Mouse (Mus musculus) embryonic facial prominence, embryonic 14.5 days (tissue): Measurements from ENCODE around the gene Wbp1. TPM values are rescaled to one million over a fixed set of nuclear protein-coding genes. Genes with fewer than 3 reads are reported as not detected.

Experiments used
- ATAC-seq: fragments of 200-750 bp; cut with Nextera tagmentation; 2 replicates; pipeline ENCODE4 v1.8.0; 2017; ENCODE audit warnings: low read depth, moderate number of reproducible peaks, moderate TSS enrichment
- DNase-seq: peaks from one replicate; pipeline ENCODE4 v3.0.0-alpha.2; 2015; ENCODE audit warnings: low spot score
- H3K27ac ChIP-seq: fragments of 300-500 bp; sonication (generic); replicated peaks from 2 replicates; pipeline ENCODE4 v1.5.1; 2014; ENCODE audit warnings: low read depth, mild to moderate bottlenecking, low read length, moderate library complexity
- H3K27me3 ChIP-seq: fragments of 300-500 bp; sonication (generic); replicated peaks from 2 replicates; pipeline ENCODE4 v1.6.1; 2014; ENCODE audit warnings: low read length; ENCODE audit not compliant: control insufficient read depth, insufficient read depth
- H3K36me3 ChIP-seq: fragments of 300-500 bp; sonication (generic); 2 replicates; pipeline ENCODE4 v1.6.1; 2014; ENCODE audit warnings: low read length, mixed read lengths; ENCODE audit not compliant: control insufficient read depth, insufficient read depth
- H3K4me1 ChIP-seq: fragments of 300-500 bp; sonication (generic); 2 replicates; pipeline ENCODE4 v1.6.1; 2014; ENCODE audit warnings: antibody characterized with exemption, low read length; ENCODE audit not compliant: control insufficient read depth, insufficient read depth
- H3K4me2 ChIP-seq: fragments of 300-500 bp; sonication (generic); 2 replicates; pipeline ENCODE4 v1.6.1; 2014; ENCODE audit warnings: low read depth, mild to moderate bottlenecking, low read length, moderate library complexity, mixed read lengths
- H3K4me3 ChIP-seq: fragments of 300-500 bp; sonication (generic); 2 replicates; pipeline ENCODE4 v1.5.1; 2014; ENCODE audit warnings: low read depth, mild to moderate bottlenecking, low read length
- H3K9ac ChIP-seq: fragments of 300-500 bp; sonication (generic); 2 replicates; pipeline ENCODE4 v1.6.1; 2014; ENCODE audit warnings: low read depth, mild to moderate bottlenecking, low read length, moderate library complexity, mixed read lengths
- H3K9me3 ChIP-seq: fragments of 300-500 bp; sonication (generic); 2 replicates; pipeline ENCODE4 v1.6.1; 2016; ENCODE audit warnings: low read length; ENCODE audit not compliant: control insufficient read depth
- WGBS: fragments of 180-500 bp; shearing (Covaris S2); extraction: QIAGEN DNeasy Blood & Tissue Kit; methylation state at CpG from one replicate; pipeline ENCODE4 v1.1.7; 2014; 5-methylcytosine and 5-hydroxymethylcytosine counted together
- polyA plus RNA-seq: library from polyadenylated mRNA; unstranded; fragments of >200 nt; fragmentation: Nextera tagmentation; extraction: Ambion mirVana; gene quantifications from 2 replicates; pipeline ENCODE4 v1.2.1, GENCODE M21; 2014

The Wbp1 gene
- polyA plus RNA-seq, 1 experiment from 2014 or later: 61.8 TPM

- Histone ChIP-seq H3K27ac (0 out of 2 replicates have a peak overlapping the region, but pooled peaks have one; percentile 77), H3K4me2 (peak overlapping the region; percentile 74), H3K4me1 (peaks cover 19% of the 10 kb centered on the region), H3K9me3 (no peaks in the 10 kb centered on the region), H3K4me3 (peak overlapping the region; percentile 60), H3K36me3 (peaks cover 27% of the 10 kb centered on the region), H3K9ac (peak overlapping the region; percentile 85), H3K27me3 (no peaks in the 10 kb centered on the region)
- 73% methylated on average over 11 of the region's 11 CpGs for WGBS
- DNase-seq: no peak
- no peak for ATAC-seq
Observed at GRCm38 (mm10) chr6:83116373-83117164, 4.8 kb downstream of the Wbp1 start.

GRCm38 (mm10) chr6:83115682-83116372 lies 5.5 kb downstream of the Wbp1 start:
- peaks cover 30% of the 10 kb centered on the region for H3K36me3 ChIP-seq
- no peak for DNase-seq
- 1% methylated on average over 19 of the region's 48 CpGs for WGBS
- H3K9ac ChIP-seq: peak overlapping the region; percentile 85
- peak overlapping the region; percentile 74 for H3K4me2 ChIP-seq
- peak overlapping the region; percentile 60 for H3K4me3 ChIP-seq
- no peaks in the 10 kb centered on the region for H3K9me3 ChIP-seq
- peaks cover 19% of the 10 kb centered on the region for H3K4me1 ChIP-seq
- ATAC-seq: peak; percentile 66
- H3K27me3 ChIP-seq: no peaks in the 10 kb centered on the region
- peak overlapping the region; percentile 77 for H3K27ac ChIP-seq

GRCm38 (mm10) chr6:83115011-83115671 lies 6.2 kb downstream of the Wbp1 start, which contains the start of gene Mogs:
TSS of gene Mogs (plus strand) at chr6:83115496.
- H3K4me1 ChIP-seq: peaks cover 15% of the 10 kb centered on the region
- peak within 1 kb of the TSS; percentile 77 for H3K27ac ChIP-seq
- peaks cover 31% of the 10 kb centered on the region for H3K36me3 ChIP-seq
- peak within 1 kb of the TSS; percentile 60 for H3K4me3 ChIP-seq
- WGBS: under 1% methylated on average over 39 of the region's 58 CpGs
- peak; percentile 93 for ATAC-seq
- H3K27me3 ChIP-seq: no peaks in the 10 kb centered on the region
- DNase-seq: peak; percentile 95
- peak within 1 kb of the TSS; percentile 85 for H3K9ac ChIP-seq
- H3K4me2 ChIP-seq: peak within 1 kb of the TSS; percentile 74
- no peaks in the 10 kb centered on the region for H3K9me3 ChIP-seq

GRCm38 (mm10) chr6:83111510-83112136 lies 9.7 kb downstream of the Wbp1 start:
- Histone ChIP-seq H3K4me2 (no peak overlapping the region), H3K4me1 (peaks cover 19% of the 10 kb centered on the region), H3K9ac (no peak overlapping the region), H3K4me3 (no peak overlapping the region), H3K9me3 (no peaks in the 10 kb centered on the region), H3K36me3 (peaks cover 4% of the 10 kb centered on the region; the same call in 1 of the 2 replicates), H3K27ac (no peak overlapping the region), H3K27me3 (no peaks in the 10 kb centered on the region)
- no peak for ATAC-seq
- DNase-seq: no peak
- WGBS: 88% methylated on average over 4 of the region's 4 CpGs

- peak within 1 kb of the TSS; percentile 90 for H3K4me2 ChIP-seq
- H3K4me3 ChIP-seq: peak within 1 kb of the TSS; percentile 91
- no peaks in the 10 kb centered on the region for H3K9me3 ChIP-seq
- peak within 1 kb of the TSS; percentile 67 for H3K27ac ChIP-seq
- H3K36me3 ChIP-seq: peaks cover 7% of the 10 kb centered on the region; the same call in 1 of the 2 replicates
- WGBS: 0% methylated on average over 65 of the region's 76 CpGs
- DNase-seq (peak; percentile 84), ATAC-seq (peak; percentile 92)
- H3K9ac ChIP-seq: peak within 1 kb of the TSS; percentile 86
- H3K4me1 ChIP-seq: peaks cover 13% of the 10 kb centered on the region
- H3K27me3 ChIP-seq: no peaks in the 10 kb centered on the region
Observed at GRCm38 (mm10) chr6:83108762-83109668, 12.3 kb downstream of the Wbp1 start, which contains the start of gene Mrpl53. TSS of gene Mrpl53 (plus strand) at chr6:83109040.

GRCm38 (mm10) chr6:83107566-83108400 lies 13.6 kb downstream of the Wbp1 start:
- Histone ChIP-seq H3K4me2 (peak overlapping the region; percentile 90), H3K4me1 (peaks cover 16% of the 10 kb centered on the region), H3K27me3 (no peaks in the 10 kb centered on the region), H3K27ac (peak overlapping the region; percentile 67; the same call in 1 of the 2 replicates), H3K9ac (peak overlapping the region; percentile 86), H3K4me3 (peak overlapping the region; percentile 91), H3K36me3 (peaks cover 7% of the 10 kb centered on the region; the same call in 1 of the 2 replicates), H3K9me3 (no peaks in the 10 kb centered on the region)
- peak; percentile 48 for ATAC-seq
- 35% methylated on average over 12 of the region's 13 CpGs for WGBS
- peak; percentile 75 for DNase-seq

GRCm38 (mm10) chr6:83104158-83104557 lies 17.2 kb downstream of the Wbp1 start:
- DNase-seq (no peak), ATAC-seq (no peak)
- H3K4me3 ChIP-seq: no peak overlapping the region
- 0 out of 2 replicates have a peak, but pooled peaks cover 3% of the 10 kb centered on the region for H3K36me3 ChIP-seq
- no peaks in the 10 kb centered on the region for H3K9me3 ChIP-seq
- H3K27ac ChIP-seq: no peak overlapping the region
- H3K27me3 ChIP-seq: 0 out of 2 replicates have a peak, but pooled peaks cover 5% of the 10 kb centered on the region
- WGBS: 67% methylated on average over 4 of the region's 4 CpGs
- H3K4me1 ChIP-seq: peaks cover 12% of the 10 kb centered on the region
- H3K4me2 ChIP-seq: no peak overlapping the region
- H3K9ac ChIP-seq: no peak overlapping the region
